16 mouse cellular contexts compared by ENCODE assay signal in genomic region chr11:79074611-79075010, GRCm38 (mm10).
"Had no signal": no experiment of that assay in that cellular context is flagged by ENCODE, and none has a peak within 500 bp of the region (broad histone marks: within the 10 kb centered on the region; RNA-seq: fewer than 3 reads in every experiment).

No protein-coding gene starts in this region.

- H3K9ac ChIP-seq: lung, embryonic 15.5 days; midbrain, embryonic 13.5 days; midbrain, embryonic 15.5 days; neural tube, embryonic 12.5 days; stomach, embryonic 15.5 days had no signal

- H3K4me2 ChIP-seq: lung, embryonic 15.5 days; midbrain, embryonic 11.5 days; midbrain, embryonic 13.5 days; midbrain, embryonic 15.5 days; neural tube, embryonic 12.5 days; stomach, embryonic 15.5 days had no signal

- H3K9me3 ChIP-seq: lung, embryonic 15.5 days; midbrain, embryonic 13.5 days; midbrain, embryonic 15.5 days; neural tube, embryonic 12.5 days; stomach, embryonic 15.5 days had no signal

- H3K4me3 ChIP-seq: lung, embryonic 15.5 days; midbrain, embryonic 13.5 days; midbrain, embryonic 15.5 days; neural tube, embryonic 12.5 days; stomach, embryonic 15.5 days had no signal

- DNase-seq: lung, adult 2 months; lung, postnatal 14 days; lung, postnatal 36 days; right cerebral cortex, postnatal 14 days; thymus, adult 2 months; thymus, postnatal 25 days; thymus, postnatal 4 days had no signal

- ATAC-seq: lung, postnatal 0 days; midbrain, embryonic 13.5 days; midbrain, embryonic 15.5 days had no signal

- H3K27ac ChIP-seq: lung, embryonic 15.5 days; macrophage; midbrain, embryonic 13.5 days; midbrain, embryonic 15.5 days; neural tube, embryonic 12.5 days; stomach, embryonic 15.5 days; stomach, postnatal 0 days had no signal

- H3K36me3 ChIP-seq: lung, embryonic 15.5 days; midbrain, embryonic 13.5 days; midbrain, embryonic 15.5 days; stomach, embryonic 15.5 days had no signal

- H3K27me3 ChIP-seq: lung, embryonic 15.5 days; midbrain, embryonic 13.5 days; midbrain, embryonic 15.5 days; neural tube, embryonic 12.5 days; stomach, embryonic 15.5 days had no signal
